Mouse (Mus musculus) stomach, embryonic 16.5 days (tissue): Measurements from ENCODE around the gene Mrps26. TPM values are rescaled to one million over a fixed set of nuclear protein-coding genes. Genes with fewer than 3 reads are reported as not detected.

ENCODE experiments used
- ATAC-seq: fragments of 200-750 bp; cut with Nextera tagmentation; 2 replicates; pipeline ENCODE4 v1.8.0; 2017; ENCODE audit warnings: moderate number of reproducible peaks, moderate TSS enrichment; ENCODE audit not compliant: insufficient read depth, low FRiP score
- H3K27ac ChIP-seq: fragments of 300-500 bp; sonication (generic); 2 replicates; pipeline ENCODE4 v1.5.1; 2014; ENCODE audit warnings: low read length
- H3K27me3 ChIP-seq: fragments of 300-500 bp; sonication (generic); 2 replicates; pipeline ENCODE4 v1.6.1; 2014; ENCODE audit warnings: low read length, control low read depth, mixed read lengths; ENCODE audit not compliant: control insufficient read depth, insufficient read depth
- H3K36me3 ChIP-seq: fragments of 300-500 bp; sonication (generic); 2 replicates; pipeline ENCODE4 v1.6.1; 2014; ENCODE audit warnings: low read length; ENCODE audit not compliant: control insufficient read depth, insufficient read depth
- H3K4me1 ChIP-seq: fragments of 300-500 bp; sonication (generic); 2 replicates; pipeline ENCODE4 v1.6.1; 2014; ENCODE audit warnings: low read length, control low read depth, mixed read lengths; ENCODE audit not compliant: control insufficient read depth, insufficient read depth
- H3K4me2 ChIP-seq: fragments of 300-500 bp; sonication (generic); 2 replicates; pipeline ENCODE4 v1.6.1; 2014; ENCODE audit warnings: low read depth, low read length, mixed read lengths
- H3K4me3 ChIP-seq: fragments of 300-500 bp; sonication (generic); replicated peaks from 2 replicates; pipeline ENCODE4 v1.5.1; 2014; ENCODE audit warnings: mild to moderate bottlenecking, low read length
- H3K9ac ChIP-seq: fragments of 300-500 bp; sonication (generic); 2 replicates; pipeline ENCODE4 v1.6.1; 2014; ENCODE audit warnings: low read length
- H3K9me3 ChIP-seq: fragments of 300-500 bp; sonication (generic); replicated peaks from 2 replicates; pipeline ENCODE4 v1.6.1; 2016; ENCODE audit warnings: low read length, control low read depth; ENCODE audit not compliant: control insufficient read depth
- WGBS: fragments of 180-500 bp; shearing (Covaris S2); extraction: QIAGEN DNeasy Blood & Tissue Kit; methylation state at CpG from one replicate; pipeline ENCODE4 v1.1.7; 2014; 5-methylcytosine and 5-hydroxymethylcytosine counted together
- microRNA-seq: library from miRNA; unstranded; fragments of <30 nt; microRNA quantifications from one replicate; pipeline ENCODE4, GENCODE M21; 2016
- polyA plus RNA-seq: library from polyadenylated mRNA; unstranded; fragments of >200 nt; fragmentation: Nextera tagmentation; extraction: Ambion mirVana; gene quantifications from 2 replicates; pipeline ENCODE4 v1.2.1, GENCODE M21; 2015

The Mrps26 gene
- polyA plus RNA-seq, 1 experiment from 2014 or later, result 82.3 TPM

DNA sequence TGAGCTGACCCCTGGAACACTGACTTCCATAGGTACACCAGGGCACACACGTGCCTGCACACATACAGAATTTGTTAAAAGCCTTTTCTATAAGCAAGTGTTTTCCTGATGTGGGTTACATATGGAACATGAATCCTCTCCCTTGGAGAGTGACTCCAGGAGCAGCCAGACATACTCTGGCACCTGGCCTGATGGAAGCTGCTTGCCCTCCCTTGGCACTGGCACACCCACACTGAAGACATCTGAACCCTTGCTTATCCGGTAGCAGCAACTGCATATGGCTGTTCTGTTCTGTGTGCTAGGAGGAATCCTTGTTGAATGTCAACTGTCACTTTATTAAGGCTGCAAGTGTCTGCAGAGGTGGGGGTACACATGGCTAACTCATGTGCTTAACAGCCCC is 27.5 kb downstream of the Mrps26 start:
- no peak overlapping the region for H3K4me3 ChIP-seq
- ATAC-seq, result no peak
- WGBS, result 89% methylated on average over 2 of the region's 2 CpGs
- no peak overlapping the region for H3K4me2 ChIP-seq
- H3K36me3 ChIP-seq, result peaks cover 5% of the 10 kb centered on the region; the same call in 1 of the 2 replicates
- no peaks in the 10 kb centered on the region for H3K9me3 ChIP-seq
- H3K4me1 ChIP-seq, result no peaks in the 10 kb centered on the region
- no peaks in the 10 kb centered on the region for H3K27me3 ChIP-seq
- H3K9ac ChIP-seq, result no peak overlapping the region
- H3K27ac ChIP-seq, result no peak overlapping the region

DNA sequence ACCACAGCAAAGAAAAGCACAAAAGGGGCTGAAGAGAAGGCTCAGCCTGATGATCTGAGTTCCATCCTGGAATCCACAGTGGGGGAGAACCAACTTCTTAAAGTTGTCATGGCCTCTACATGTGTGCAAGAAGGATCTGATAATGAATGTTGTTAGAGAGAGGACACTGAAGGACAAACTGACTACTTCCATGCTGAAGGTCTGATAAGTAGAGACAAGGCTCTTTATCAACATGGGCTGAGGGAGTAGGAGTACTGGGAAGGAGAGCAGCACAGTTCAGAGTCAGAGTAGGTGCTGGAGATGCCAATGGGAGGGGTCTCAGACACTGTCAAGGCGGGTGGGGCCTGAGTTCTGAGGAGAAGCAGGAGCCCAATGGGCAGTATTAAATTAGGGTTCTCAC is 32.1 kb downstream of the Mrps26 start:
- ATAC-seq, result no peak
- Histone ChIP-seq H3K4me1 (no peaks in the 10 kb centered on the region), H3K9ac (no peak overlapping the region), H3K9me3 (no peaks in the 10 kb centered on the region), H3K27me3 (no peaks in the 10 kb centered on the region), H3K4me2 (no peak overlapping the region), H3K27ac (no peak overlapping the region), H3K36me3 (peaks cover 14% of the 10 kb centered on the region), H3K4me3 (no peak overlapping the region)
- 77% methylated on average over 1 of the region's 1 CpGs for WGBS

DNA sequence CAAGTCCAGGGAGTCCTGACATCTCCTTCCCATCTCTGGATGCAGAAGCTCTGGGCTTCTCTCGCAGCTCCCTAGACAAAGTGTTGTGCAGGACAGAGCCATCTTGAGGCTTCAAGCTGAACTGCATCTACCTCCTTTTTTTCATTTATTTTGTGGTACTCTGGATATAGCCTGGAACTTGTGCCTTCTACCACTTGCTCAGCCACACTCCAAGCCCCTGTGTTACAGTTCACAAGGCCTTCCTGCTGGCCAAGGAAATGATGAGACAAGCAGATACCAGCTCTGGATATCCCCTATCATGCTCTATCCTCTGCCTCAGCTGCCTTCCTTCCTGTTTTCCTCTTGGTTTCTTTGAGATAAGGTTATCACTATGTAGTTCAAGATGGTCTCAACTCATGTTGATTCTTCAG is 34.1 kb downstream of the Mrps26 start:
- Histone ChIP-seq H3K4me3 (no peak overlapping the region), H3K4me2 (no peak overlapping the region), H3K27ac (no peak overlapping the region), H3K9me3 (no peaks in the 10 kb centered on the region), H3K4me1 (no peaks in the 10 kb centered on the region), H3K36me3 (peaks cover 9% of the 10 kb centered on the region; the same call in 1 of the 2 replicates), H3K27me3 (no peaks in the 10 kb centered on the region), H3K9ac (no peak overlapping the region)
- 14% methylated on average over 1 of the region's 1 CpGs for WGBS
- ATAC-seq, result no peak

DNA sequence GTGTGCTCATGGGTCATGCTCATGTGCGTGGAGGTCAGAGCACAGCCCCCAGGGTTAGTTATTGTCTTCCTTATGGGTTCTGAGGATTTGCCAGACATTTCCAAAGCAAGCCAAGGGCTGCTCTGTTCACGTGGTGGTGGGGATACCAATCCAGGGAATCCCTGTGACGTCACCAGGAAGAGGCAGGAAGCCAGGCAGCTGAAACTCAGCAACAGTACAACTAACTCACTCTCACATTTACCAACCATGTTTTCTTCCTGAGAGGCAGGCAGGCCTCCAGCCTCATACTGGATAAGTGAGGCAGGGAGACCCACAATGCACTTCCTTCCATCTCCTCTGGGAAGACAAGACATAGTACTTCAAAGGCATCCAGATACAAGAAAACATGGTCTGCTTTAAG is 34.9 kb downstream of the Mrps26 start:
- H3K27ac ChIP-seq, result no peak overlapping the region
- no peaks in the 10 kb centered on the region for H3K4me1 ChIP-seq
- H3K4me2 ChIP-seq, result no peak overlapping the region
- WGBS, result 70% methylated on average over 3 of the region's 3 CpGs
- ATAC-seq, result no peak
- H3K27me3 ChIP-seq, result no peaks in the 10 kb centered on the region
- peaks cover 9% of the 10 kb centered on the region; the same call in 1 of the 2 replicates for H3K36me3 ChIP-seq
- H3K9me3 ChIP-seq, result no peaks in the 10 kb centered on the region
- no peak overlapping the region for H3K4me3 ChIP-seq
- H3K9ac ChIP-seq, result no peak overlapping the region

DNA sequence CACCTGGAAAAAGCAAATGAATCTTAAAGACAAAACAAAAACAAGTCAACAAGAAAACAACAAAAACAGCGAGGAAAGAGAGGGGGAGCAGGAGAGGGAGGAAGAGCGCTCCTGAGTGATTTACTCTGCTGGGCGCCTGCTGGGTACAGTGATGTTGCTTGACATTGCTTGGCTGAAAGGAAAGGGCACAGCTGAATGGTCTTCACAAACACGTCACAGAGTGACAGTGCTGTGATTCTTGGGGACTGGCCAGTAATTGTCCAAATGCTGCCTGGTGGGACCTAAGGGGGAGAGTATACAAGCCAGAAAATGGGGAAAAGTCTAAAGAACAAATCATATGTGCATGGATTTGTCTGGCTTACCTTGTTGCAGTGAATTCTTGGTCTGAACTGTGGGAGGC is 38.7 kb downstream of the Mrps26 start:
- Histone ChIP-seq H3K4me3 (no peak overlapping the region), H3K9ac (no peak overlapping the region), H3K27ac (no peak overlapping the region), H3K36me3 (peaks cover 9% of the 10 kb centered on the region; the same call in 1 of the 2 replicates), H3K4me2 (no peak overlapping the region), H3K27me3 (no peaks in the 10 kb centered on the region), H3K4me1 (no peaks in the 10 kb centered on the region), H3K9me3 (no peaks in the 10 kb centered on the region)
- WGBS, result 90% methylated on average over 4 of the region's 4 CpGs
- ATAC-seq, result no peak

DNA sequence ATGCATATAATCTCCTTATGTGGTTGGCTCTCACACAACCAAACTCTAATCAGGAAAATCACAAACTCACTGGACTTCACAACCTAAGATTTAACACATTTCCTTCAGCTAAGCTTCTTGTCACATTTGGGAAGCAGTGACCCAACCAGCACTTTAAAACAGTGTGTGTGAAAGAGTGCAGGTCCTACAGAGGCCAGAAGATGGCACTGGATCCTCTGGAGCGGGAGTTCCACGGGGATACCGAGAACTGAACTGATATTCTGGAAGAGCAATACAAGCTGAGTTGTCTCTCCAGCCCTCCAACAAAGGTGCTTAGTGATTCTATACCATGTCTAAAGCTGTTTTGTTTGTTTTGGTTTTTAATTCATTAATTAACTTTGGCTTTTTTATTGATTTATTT is 49.5 kb downstream of the Mrps26 start:
- 61% methylated on average over 3 of the region's 3 CpGs for WGBS

More for the DNA sequence above, 49.5 kb downstream of the Mrps26 start:
- no peak for ATAC-seq
- H3K27me3 ChIP-seq, result no peaks in the 10 kb centered on the region
- H3K4me1 ChIP-seq, result no peaks in the 10 kb centered on the region
- H3K4me2 ChIP-seq, result no peak overlapping the region
- H3K36me3 ChIP-seq, result peaks cover 8% of the 10 kb centered on the region
- H3K9me3 ChIP-seq, result no peaks in the 10 kb centered on the region
- H3K4me3 ChIP-seq, result no peak overlapping the region
- H3K27ac ChIP-seq, result no peak overlapping the region
- H3K9ac ChIP-seq, result no peak overlapping the region

Small RNAs within 50 kb of the gene (microRNA-seq; reads per million reads assigned to microRNA genes)
- gene Gm23876, result not detected

Other genes with a start within 250 kb of the Mrps26 start
- gene Cpxm1, start 166.2 kb upstream of the Mrps26 start, polyA plus RNA-seq, result 53.5 and 56.4 TPM in 2 replicates
- gene Gm28372, start 158.5 kb upstream of the Mrps26 start, polyA plus RNA-seq, result not detected in 2 replicates
- not detected in 2 replicates for gene 1700020A23Rik, start 158.5 kb upstream of the Mrps26 start, polyA plus RNA-seq
- gene Tmem239, start 157.3 kb upstream of the Mrps26 start, polyA plus RNA-seq, result not detected in 2 replicates
- 83.2 and 93.8 TPM in 2 replicates for gene Vps16, start 139.4 kb upstream of the Mrps26 start, polyA plus RNA-seq
- gene Pced1a, start 139.0 kb upstream of the Mrps26 start, polyA plus RNA-seq, result 16.1 and 16.4 TPM in 2 replicates
- gene Ptpra, start 113.5 kb upstream of the Mrps26 start, polyA plus RNA-seq, result 68.4 and 70.8 TPM in 2 replicates
- not detected in 2 replicates for gene Oxt, start 12.4 kb downstream of the Mrps26 start, polyA plus RNA-seq
- gene Avp, start 18.8 kb downstream of the Mrps26 start, polyA plus RNA-seq, result not detected in 2 replicates
- 14.7 and 16.0 TPM in 2 replicates for gene Fastkd5, start 66.3 kb downstream of the Mrps26 start, polyA plus RNA-seq
- gene Ubox5, start 66.3 kb downstream of the Mrps26 start, polyA plus RNA-seq, result 9.6 and 10.7 TPM in 2 replicates
- gene Lzts3, start 79.1 kb downstream of the Mrps26 start, polyA plus RNA-seq, result 7.5 and 8.4 TPM in 2 replicates
- gene Ddrgk1, start 100.9 kb downstream of the Mrps26 start, polyA plus RNA-seq, result 76.6 and 78.6 TPM in 2 replicates
- gene Itpa, start 103.9 kb downstream of the Mrps26 start, polyA plus RNA-seq, result 71.7 and 85.5 TPM in 2 replicates
- 0.70 and 0.77 TPM in 2 replicates for gene Slc4a11, start 133.8 kb downstream of the Mrps26 start, polyA plus RNA-seq